Mouse (Mus musculus): ENCODE measurements around the gene B3gat3.
"Not testable (repeated sequence)": the region's sequence is repeated elsewhere in the genome, so short reads cannot be mapped to it uniquely, and the experiment has no call there.

The B3gat3 gene

GRCm38 (mm10) chr19:8942276-8942964, 22.2 kb downstream of the B3gat3 start:
- peak; percentile 38 to 57 for DNase-seq (ENCODE audit: low spot score in 2 of 2)

DNA sequence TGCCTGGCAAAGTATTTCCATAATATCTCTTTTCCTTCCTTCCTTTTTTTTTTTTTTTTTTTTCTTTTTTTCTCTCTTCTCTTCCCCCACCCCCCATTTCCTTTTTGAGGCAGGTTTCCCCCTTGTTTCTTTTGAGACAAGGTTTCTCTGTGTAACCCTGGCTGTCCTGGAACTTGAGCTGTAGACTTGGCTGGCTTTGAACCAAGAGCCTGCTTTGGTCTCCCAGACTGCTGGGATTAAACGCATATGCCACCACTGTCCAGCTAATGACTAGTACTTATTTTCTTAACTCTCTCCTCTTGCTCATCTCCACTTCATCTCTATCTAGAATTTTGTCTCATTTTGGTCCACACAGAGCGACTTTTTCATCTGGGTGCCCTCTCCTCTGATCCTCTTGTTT, 22.9 kb downstream of the B3gat3 start:
- DNase-seq (ENCODE audit: low spot score in 2 of 2), result no peak

DNA sequence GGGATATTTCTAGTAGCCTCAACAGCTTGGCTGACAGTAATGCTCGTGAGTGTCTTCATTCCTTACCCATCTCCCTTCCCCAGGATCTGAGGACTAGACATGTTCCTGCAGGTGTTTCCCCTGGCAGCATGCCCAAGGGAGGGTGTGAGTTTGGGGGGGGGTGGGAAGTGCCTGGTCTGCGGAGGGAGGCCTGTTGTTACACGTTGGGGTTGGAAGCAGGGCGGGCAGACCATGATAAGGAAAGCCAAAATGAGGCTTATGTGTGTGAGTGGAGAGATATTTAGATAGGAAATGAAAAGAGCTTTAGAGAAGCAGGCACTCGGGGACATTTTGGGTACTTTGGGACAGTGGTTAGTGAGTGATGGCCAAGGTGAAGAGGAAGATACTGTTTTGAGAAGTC, 23.9 kb downstream of the B3gat3 start:
- DNase-seq (ENCODE audit: low spot score in 2 of 2), result no peak

DNA sequence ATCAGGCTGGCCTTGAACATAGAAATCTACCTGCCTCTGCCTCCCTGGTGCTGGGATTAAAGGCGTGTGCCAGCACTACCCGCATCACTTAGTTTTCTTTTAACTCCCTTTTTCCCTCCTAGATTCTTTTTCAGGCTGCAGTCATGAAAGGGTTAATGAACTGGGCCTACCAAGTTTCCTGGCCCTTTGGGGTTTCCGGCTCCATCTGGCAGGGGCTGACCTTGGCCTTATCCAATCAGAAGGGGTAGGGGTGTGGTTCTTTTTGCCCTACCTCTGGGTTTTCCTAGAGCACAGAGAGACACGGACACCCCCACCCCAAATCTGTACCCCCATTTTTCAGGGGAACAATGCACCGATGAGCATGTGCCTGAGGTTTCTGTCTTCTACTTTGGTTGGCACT, 24.6 kb downstream of the B3gat3 start:
- DNase-seq (ENCODE audit: low spot score in 2 of 2), result peak; percentile 56 to 73

DNA sequence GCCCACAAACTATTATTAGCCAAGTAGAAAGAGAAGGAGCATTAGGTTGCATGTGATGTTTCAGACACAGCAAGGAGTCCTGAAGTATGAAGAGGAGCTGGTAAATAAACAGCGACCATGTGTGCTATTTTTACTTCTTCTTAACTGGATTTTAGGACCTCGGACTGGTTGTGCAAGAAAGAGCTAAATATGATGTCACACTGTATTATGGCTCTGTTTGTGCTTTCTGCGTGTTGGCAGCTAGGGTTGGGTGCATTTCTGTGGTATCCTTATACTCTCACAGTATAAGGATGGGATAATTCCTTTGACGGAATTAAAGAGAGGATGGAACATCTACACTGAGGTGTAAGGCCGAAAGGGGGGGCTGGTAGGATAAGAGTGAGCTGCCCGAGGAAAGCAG, 25.1 kb downstream of the B3gat3 start:
- no peak for DNase-seq (ENCODE audit: low spot score in 2 of 2)

GRCm38 (mm10) chr19:8946929-8947328, 26.8 kb downstream of the B3gat3 start:
- no peak for DNase-seq (ENCODE audit: low spot score in 2 of 2)

DNA sequence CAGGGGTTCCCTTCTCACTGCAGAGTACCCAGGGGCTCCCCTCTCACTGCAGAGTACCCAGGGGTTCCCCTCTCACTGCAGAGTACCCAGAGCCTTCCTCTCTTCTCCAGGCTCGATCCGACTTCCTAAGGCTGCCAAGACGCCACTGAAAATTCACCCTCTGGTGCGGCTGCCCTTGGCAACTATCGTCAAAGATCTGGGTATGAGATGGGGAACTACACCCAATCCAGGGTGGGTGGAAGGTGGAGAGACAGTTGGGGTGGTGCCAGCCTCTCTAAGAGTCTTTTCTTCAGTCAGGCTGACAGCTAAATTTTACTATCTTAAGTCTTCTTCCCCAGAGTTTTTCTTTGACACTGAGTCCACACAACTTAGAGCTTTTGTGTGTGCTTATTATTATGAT, 30.0 kb downstream of the B3gat3 start:
- no peak for DNase-seq (ENCODE audit: low spot score in 2 of 2)

DNA sequence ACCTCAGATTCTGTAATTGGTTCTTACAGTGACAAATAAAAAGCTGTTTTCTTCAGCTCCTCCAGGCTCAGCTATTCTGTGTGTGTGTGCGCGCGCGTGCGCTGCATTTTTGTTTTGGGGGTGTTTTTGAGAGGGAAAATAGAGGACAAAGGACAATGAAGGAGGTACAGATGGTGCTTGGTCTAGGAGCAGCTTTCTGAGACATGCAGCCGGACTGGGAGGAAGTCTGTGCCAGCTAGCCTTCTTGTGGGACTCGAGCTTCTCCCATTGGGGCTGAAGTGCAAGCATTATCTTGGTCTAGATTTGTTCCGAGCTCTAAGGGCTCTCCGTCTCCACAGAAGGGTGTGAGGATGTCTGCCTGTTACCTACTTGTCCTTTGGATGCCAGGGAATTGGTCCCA, 32.1 kb downstream of the B3gat3 start:
- no peak for DNase-seq (ENCODE audit: low spot score in 2 of 2)

GRCm38 (mm10) chr19:8953135-8954039, 33.2 kb downstream of the B3gat3 start, which contains the start of gene Tut1:
TSS of gene Tut1 (plus strand) at chr19:8953847.
- peak; percentile 92 to 96 for DNase-seq (ENCODE audit: low spot score in 2 of 2)

- DNase-seq (ENCODE audit: low spot score in 2 of 2), result no peak
These were observed 34.0 kb downstream of the B3gat3 start for GRCm38 (mm10) chr19:8954171-8954570.

DNA sequence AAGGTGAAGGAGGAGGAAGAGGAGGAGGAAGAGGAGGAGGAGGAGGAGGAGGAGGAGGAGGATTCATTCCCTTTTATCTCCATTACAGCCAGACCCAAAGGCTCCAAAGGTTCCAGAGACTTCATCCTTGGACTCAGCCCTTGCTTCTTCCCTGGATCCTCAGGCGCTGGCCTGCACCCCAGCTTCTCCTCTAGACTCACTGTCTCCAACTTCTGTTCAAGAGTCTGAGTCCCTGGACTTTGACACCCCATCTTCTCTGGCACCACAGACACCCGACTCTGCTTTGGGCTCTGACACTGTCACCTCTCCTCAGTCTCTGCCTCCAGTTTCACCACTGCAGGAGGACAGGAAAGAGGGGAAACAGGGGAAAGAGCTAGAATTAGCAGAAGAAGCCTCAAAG, 42.1 kb downstream of the B3gat3 start:
- DNase-seq (ENCODE audit: low spot score in 2 of 2), result no peak

- no peak for DNase-seq (ENCODE audit: low spot score in 2 of 2)
These were observed 44.9 kb downstream of the B3gat3 start for GRCm38 (mm10) chr19:8965075-8965474.

DNA sequence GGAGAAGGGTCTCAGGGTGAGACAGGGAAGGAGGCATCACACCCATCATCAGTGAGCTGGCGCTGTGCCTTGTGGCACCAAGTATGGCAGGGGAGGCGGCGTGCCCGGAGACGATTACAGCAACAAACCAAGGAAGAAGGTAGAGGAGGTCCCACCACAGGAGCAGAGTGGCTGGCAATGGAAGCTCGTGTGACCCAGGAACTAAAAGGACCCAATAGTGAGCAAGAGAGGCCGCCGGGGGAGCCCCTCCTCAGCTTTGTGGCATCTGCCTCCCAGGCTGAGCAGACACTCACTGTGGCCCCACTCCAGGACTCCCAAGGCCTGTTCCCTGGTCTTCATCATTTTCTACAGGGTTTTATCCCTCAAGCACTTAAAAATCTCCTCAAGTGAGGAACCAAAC, 45.6 kb downstream of the B3gat3 start:
- peak in 1 of 2 experiments; percentile 39 for DNase-seq (ENCODE audit: low spot score in 2 of 2)

GRCm38 (mm10) chr19:8966198-8966589, 46.0 kb downstream of the B3gat3 start:
- no peak for DNase-seq (ENCODE audit: low spot score in 2 of 2)

DNA sequence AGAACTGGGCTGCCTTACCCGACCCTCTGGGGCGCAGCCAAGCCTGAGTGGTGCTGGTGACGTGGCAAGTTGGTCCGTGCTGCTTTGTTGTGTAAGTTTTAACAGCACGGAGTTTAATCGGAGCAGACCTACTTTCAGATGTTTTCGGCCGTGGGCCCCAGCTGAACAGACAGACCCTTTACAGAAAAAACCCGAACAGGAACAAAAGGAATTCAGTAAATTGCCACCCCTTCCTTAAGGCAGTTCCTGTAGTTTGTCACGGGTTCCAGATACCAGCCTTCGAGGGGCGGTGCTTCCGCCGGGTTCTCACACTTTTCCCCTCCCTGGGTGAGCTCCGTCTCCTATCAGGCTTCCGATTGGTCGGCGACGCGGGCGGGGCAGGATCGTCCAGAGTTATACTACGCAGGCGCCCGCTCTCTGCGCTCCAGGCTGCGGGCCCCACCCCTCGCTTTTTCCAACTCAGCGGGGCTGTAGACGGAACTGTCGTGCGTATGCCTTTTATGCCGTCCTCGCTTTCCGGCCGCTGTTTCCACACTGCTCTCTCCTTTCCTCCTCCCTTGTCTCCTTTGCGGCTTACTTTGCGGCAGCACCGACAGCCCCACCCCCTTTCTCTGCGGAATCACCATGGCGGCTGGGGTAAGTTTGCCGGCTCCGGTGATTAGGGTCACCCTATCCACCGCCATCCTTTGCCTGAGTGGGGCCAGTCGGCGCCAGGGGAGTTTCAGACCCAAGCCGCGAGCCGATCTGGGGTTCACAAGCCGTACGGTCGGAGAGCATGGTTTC, 46.6 kb downstream of the B3gat3 start, which contains the start of gene Eef1g:
Gene Eef1g (plus strand): TSS at position 452 of the 783 bp plus-strand sequence.
- peak; percentile 100 for DNase-seq (ENCODE audit: low spot score in 2 of 2)

DNA sequence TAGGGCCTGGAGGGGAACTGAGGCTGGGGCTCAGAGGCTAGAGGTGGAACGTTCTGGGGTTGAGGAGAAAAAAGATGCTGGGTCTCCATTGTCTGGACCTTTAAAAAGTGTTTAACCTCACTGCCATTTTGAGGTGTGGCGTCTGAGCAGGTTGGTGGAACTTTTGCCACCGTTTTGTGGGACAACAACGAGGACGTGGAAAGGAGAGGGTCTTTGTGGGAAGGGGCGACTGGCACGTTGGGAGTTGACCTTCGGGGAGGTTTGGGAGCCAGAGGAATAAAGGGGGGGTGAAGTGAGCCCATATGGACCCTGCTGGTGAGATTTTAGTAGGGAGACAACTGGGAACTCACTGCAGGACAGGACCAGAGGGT, 47.2 kb downstream of the B3gat3 start:
- no peak for DNase-seq (ENCODE audit: low spot score in 2 of 2)

DNA sequence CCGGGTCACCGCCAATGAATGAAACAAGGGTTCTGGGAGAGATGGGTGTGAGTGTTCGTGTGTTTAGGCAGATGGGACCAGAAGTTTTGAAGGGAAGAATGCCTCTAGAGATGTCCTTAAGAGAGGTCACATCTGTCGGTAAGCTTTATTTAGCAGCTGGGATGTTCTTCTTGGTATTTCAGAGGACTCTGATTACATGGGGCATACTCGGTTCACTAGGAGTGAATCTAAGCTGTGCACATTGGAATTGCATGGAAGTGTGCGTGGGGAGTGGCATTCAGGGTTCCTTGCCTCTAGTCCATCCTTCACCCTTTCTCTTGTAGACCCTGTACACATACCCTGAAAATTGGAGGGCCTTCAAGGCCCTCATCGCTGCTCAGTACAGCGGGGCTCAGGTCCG, 47.7 kb downstream of the B3gat3 start:
- DNase-seq (ENCODE audit: low spot score in 2 of 2), result no peak

DNA sequence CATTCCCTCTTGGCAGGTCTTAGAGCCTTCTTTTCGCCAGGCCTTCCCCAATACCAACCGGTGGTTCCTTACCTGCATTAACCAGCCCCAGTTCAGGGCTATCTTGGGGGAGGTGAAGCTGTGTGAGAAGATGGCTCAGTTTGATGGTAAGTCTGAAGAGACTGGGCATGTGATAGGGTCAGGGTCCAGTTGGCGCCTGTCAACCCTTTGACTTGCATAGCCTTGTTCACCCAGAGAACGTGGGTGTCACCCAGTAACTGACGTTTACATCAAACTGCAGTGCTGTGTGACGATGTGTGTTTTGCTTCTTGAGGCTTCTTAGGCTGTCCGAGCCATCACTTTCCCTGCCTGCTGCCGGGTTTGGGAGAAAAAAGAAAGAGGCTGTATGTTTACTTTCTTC, 52.3 kb downstream of the B3gat3 start:
- not testable (repeated sequence) for DNase-seq (ENCODE audit: low spot score in 2 of 2)

- no peak for DNase-seq (ENCODE audit: low spot score in 2 of 2)
These were observed 54.5 kb downstream of the B3gat3 start for GRCm38 (mm10) chr19:8974638-8975037.

DNA sequence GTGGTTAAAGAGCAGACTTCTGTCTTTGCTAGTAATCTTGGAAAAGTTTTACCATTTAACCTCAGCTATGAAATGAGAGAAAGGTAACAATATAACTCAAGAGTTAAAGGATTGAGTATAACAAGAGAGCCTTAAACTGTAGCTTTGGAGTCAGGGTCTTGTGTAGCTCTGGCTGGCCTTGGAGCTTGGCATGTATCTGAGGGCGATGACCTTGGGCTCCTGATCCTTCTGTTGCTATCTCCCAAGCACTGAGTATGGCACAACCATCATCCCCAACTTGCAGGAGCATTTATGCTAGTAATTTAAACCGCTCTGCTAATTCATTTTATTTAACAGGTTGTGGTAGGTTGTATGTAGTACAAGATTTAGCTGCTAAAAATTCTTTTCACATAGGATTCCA, 55.3 kb downstream of the B3gat3 start:
- DNase-seq (ENCODE audit: low spot score in 2 of 2), result no peak

- DNase-seq (ENCODE audit: low spot score in 2 of 2), result peak; percentile 54 to 66
These were observed 56.4 kb downstream of the B3gat3 start for GRCm38 (mm10) chr19:8976535-8976934.

Data from heart, adult 9 months (tissue).